Mouse (Mus musculus) NIH3T3 (cell line): ENCODE measurements around the gene Unk.
A peak's percentile ranks its signal among the peaks of the same experiment; 100 is the strongest.
"Not testable (repeated sequence)": the region's sequence is repeated elsewhere in the genome, so short reads cannot be mapped to it uniquely, and the experiment has no call there.

Experiments used
- DNase-seq: peaks from one replicate; pipeline ENCODE4 v3.0.0-alpha.2; 2012; ENCODE audit warnings: low read depth

The Unk gene

GRCm38 (mm10) chr11:116010948-116011347 is 19.2 kb upstream of the Unk start:
- no peak for DNase-seq

GRCm38 (mm10) chr11:116011529-116012261 is 18.4 kb upstream of the Unk start:
- DNase-seq, result no peak

- peak; percentile 95 for DNase-seq
Measured at GRCm38 (mm10) chr11:116012262-116012947, 17.7 kb upstream of the Unk start, which contains the start of gene Galk1. TSS of gene Galk1 (minus strand) at chr11:116012719.

- DNase-seq, result no peak
Measured at GRCm38 (mm10) chr11:116014821-116015220, 15.3 kb upstream of the Unk start.

- peak; percentile 56 for DNase-seq
Measured at GRCm38 (mm10) chr11:116018106-116018505, 12.0 kb upstream of the Unk start.

GRCm38 (mm10) chr11:116018867-116019266 is 11.3 kb upstream of the Unk start:
- DNase-seq, result not testable (repeated sequence)

- peak; percentile 37 for DNase-seq
Measured at GRCm38 (mm10) chr11:116019360-116019791, 10.7 kb upstream of the Unk start.

GRCm38 (mm10) chr11:116019976-116020411 is 10.1 kb upstream of the Unk start:
- peak; percentile 61 for DNase-seq

- peak; percentile 80 for DNase-seq
Measured at GRCm38 (mm10) chr11:116020519-116020922, 9.6 kb upstream of the Unk start.

- DNase-seq, result peak; percentile 75
Measured at GRCm38 (mm10) chr11:116021328-116022220, 8.5 kb upstream of the Unk start.

- DNase-seq, result peak; percentile 58
Measured at GRCm38 (mm10) chr11:116022256-116022780, 7.8 kb upstream of the Unk start.

GRCm38 (mm10) chr11:116023074-116023770 is 6.9 kb upstream of the Unk start:
- DNase-seq, result peak; percentile 44

- no peak for DNase-seq
Measured at GRCm38 (mm10) chr11:116023771-116024355, 6.3 kb upstream of the Unk start.

- DNase-seq, result peak; percentile 99
Measured at GRCm38 (mm10) chr11:116024356-116024808, 5.7 kb upstream of the Unk start.

- DNase-seq, result no peak
Measured at GRCm38 (mm10) chr11:116025056-116025845, 4.9 kb upstream of the Unk start.

- no peak for DNase-seq
Measured at GRCm38 (mm10) chr11:116027756-116028155, 2.4 kb upstream of the Unk start, which contains the start of gene H3f3b. TSS of gene H3f3b (minus strand) at chr11:116027962.

- DNase-seq, result no peak
Measured at GRCm38 (mm10) chr11:116028177-116028865, 1.8 kb upstream of the Unk start.

- no peak for DNase-seq
Measured at GRCm38 (mm10) chr11:116029086-116029865, 846 bp upstream of the Unk start.
